Mouse (Mus musculus) spleen, adult 2 months (tissue): ENCODE data around the gene Lpar1. TPM values are rescaled to one million over a fixed set of nuclear protein-coding genes. Genes with fewer than 3 reads are reported as not detected.

Source experiments
- DNase-seq, 2 experiments: peaks; one replicate each; pipeline versions ENCODE4 v3.0.0 to v3.0.0-alpha.2; 2012 to 2021; ENCODE audit warnings: low spot score in 2 of 2, low read depth in 1 of 2
- H3K27ac ChIP-seq: fragments of 200-500 bp; 2 replicates; pipeline ENCODE4 v1.5.1; 2012; ENCODE audit warnings: low read length, inconsistent platforms; ENCODE audit not compliant: insufficient read depth
- H3K27me3 ChIP-seq: fragments of 200-500 bp; 2 replicates; pipeline ENCODE4 v1.6.1; 2012; ENCODE audit warnings: mild to moderate bottlenecking, moderate library complexity, low read length, inconsistent platforms; ENCODE audit not compliant: control insufficient read depth, insufficient read depth
- H3K36me3 ChIP-seq: fragments of 200-500 bp; 2 replicates; pipeline ENCODE4 v1.6.1; 2012; ENCODE audit warnings: mild to moderate bottlenecking, low read length, inconsistent platforms; ENCODE audit not compliant: control insufficient read depth, insufficient read depth
- H3K4me1 ChIP-seq: fragments of 200-500 bp; 2 replicates; pipeline ENCODE4 v1.6.1; 2011; ENCODE audit warnings: inconsistent platforms; ENCODE audit not compliant: control insufficient read depth, insufficient read depth, insufficient read length
- H3K4me3 ChIP-seq: fragments of 200-500 bp; 2 replicates; pipeline ENCODE4 v1.5.1; 2011; ENCODE audit warnings: mild to moderate bottlenecking, inconsistent platforms; ENCODE audit not compliant: insufficient read depth, insufficient read length; ENCODE audit errors: extremely low read depth
- CTCF ChIP-seq: fragments of 200-500 bp; IDR thresholded peaks from 2 replicates; pipeline ENCODE4 v1.5.1; 2011; ENCODE audit warnings: mild to moderate bottlenecking, inconsistent platforms; ENCODE audit not compliant: insufficient read depth, insufficient read length, insufficient replicate concordance; ENCODE audit errors: extremely low read depth
- POLR2A ChIP-seq: fragments of 200-500 bp; IDR thresholded peaks from 2 replicates; pipeline ENCODE4 v1.6.1; 2011; ENCODE audit warnings: low read depth, low read length, inconsistent platforms
- WGBS: fragments of 180-500 bp; shearing (Covaris S2); methylation state at CpG from one replicate; pipeline ENCODE4 v1.1.7; 2018; 5-methylcytosine and 5-hydroxymethylcytosine counted together
- polyA plus RNA-seq: library from polyadenylated mRNA; depleted of rRNA; stranded (reverse); fragments of >200 nt; gene quantifications from 2 replicates; pipeline ENCODE4 v1.2.3, GENCODE M21; 2012

Lpar1 gene
- polyA plus RNA-seq, 1 experiment, result 19.7 TPM

- Histone ChIP-seq H3K4me1 (no peaks in the 10 kb centered on the region; the same call in 1 of the 2 replicates), H3K27me3 (no peaks in the 10 kb centered on the region), H3K4me3 (no peak overlapping the region), H3K36me3 (no peaks in the 10 kb centered on the region), H3K27ac (no peak overlapping the region)
- TF ChIP-seq POLR2A (no peak), CTCF (no peak)
- WGBS, result 81% methylated on average over 3 of the region's 3 CpGs
- no peak for DNase-seq
Measured at GRCm38 (mm10) chr4:58511554-58511953, 42.1 kb downstream of the Lpar1 start.

- WGBS, result 88% methylated on average over 7 of the region's 7 CpGs
- no peak overlapping the region for H3K27ac ChIP-seq
- no peaks in the 10 kb centered on the region for H3K36me3 ChIP-seq
- DNase-seq, result no peak
- TF ChIP-seq CTCF, result no peak
- no peak for TF ChIP-seq POLR2A
- H3K4me1 ChIP-seq, result no peaks in the 10 kb centered on the region; the same call in 1 of the 2 replicates
- no peaks in the 10 kb centered on the region for H3K27me3 ChIP-seq
- H3K4me3 ChIP-seq, result no peak overlapping the region
Measured at GRCm38 (mm10) chr4:58508833-58509232, 44.9 kb downstream of the Lpar1 start.

DNA sequence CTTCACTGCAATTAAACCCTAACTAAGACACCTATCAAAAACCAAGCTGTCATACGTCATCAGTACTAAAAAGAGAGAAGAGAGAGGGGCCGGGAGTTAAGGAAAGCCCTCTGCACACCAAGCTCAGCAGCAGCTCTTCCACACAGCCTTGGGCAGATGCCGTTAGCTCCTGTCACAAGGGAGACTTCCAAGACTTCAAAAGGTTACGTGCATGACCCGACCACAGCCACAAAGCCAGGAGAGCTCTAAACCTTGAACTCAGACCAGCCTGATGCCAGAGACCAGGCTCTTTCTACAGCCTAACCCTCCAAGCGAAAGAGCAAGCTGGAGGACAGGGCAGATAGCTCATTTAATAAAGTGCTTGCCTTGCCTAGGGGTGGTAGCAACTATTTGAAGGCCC, 46.2 kb downstream of the Lpar1 start:
- WGBS, result 92% methylated on average over 6 of the region's 6 CpGs
- TF ChIP-seq POLR2A (no peak), CTCF (no peak)
- no peaks in the 10 kb centered on the region for H3K27me3 ChIP-seq

GRCm38 (mm10) chr4:58506539-58507527, 46.9 kb downstream of the Lpar1 start:
- H3K36me3 ChIP-seq, result no peaks in the 10 kb centered on the region
- 83% methylated on average over 4 of the region's 4 CpGs for WGBS
- no peaks in the 10 kb centered on the region for H3K27me3 ChIP-seq
- no peak for DNase-seq
- H3K4me3 ChIP-seq, result no peak overlapping the region
- TF ChIP-seq POLR2A (no peak), CTCF (no peak)
- H3K4me1 ChIP-seq, result no peaks in the 10 kb centered on the region; the same call in 1 of the 2 replicates
- no peak overlapping the region for H3K27ac ChIP-seq

More for the DNA sequence above, 46.2 kb downstream of the Lpar1 start:
- no peak for DNase-seq
- Histone ChIP-seq H3K27ac (no peak overlapping the region), H3K4me3 (no peak overlapping the region), H3K4me1 (no peaks in the 10 kb centered on the region; the same call in 1 of the 2 replicates), H3K36me3 (no peaks in the 10 kb centered on the region)

GRCm38 (mm10) chr4:58504250-58504649, 49.4 kb downstream of the Lpar1 start:
- TF ChIP-seq CTCF (no peak), POLR2A (no peak)
- WGBS, result 95% methylated on average over 2 of the region's 2 CpGs
- Histone ChIP-seq H3K4me3 (no peak overlapping the region), H3K27me3 (no peaks in the 10 kb centered on the region), H3K36me3 (no peaks in the 10 kb centered on the region), H3K4me1 (no peaks in the 10 kb centered on the region; the same call in 1 of the 2 replicates), H3K27ac (no peak overlapping the region)
- DNase-seq, result no peak

DNA sequence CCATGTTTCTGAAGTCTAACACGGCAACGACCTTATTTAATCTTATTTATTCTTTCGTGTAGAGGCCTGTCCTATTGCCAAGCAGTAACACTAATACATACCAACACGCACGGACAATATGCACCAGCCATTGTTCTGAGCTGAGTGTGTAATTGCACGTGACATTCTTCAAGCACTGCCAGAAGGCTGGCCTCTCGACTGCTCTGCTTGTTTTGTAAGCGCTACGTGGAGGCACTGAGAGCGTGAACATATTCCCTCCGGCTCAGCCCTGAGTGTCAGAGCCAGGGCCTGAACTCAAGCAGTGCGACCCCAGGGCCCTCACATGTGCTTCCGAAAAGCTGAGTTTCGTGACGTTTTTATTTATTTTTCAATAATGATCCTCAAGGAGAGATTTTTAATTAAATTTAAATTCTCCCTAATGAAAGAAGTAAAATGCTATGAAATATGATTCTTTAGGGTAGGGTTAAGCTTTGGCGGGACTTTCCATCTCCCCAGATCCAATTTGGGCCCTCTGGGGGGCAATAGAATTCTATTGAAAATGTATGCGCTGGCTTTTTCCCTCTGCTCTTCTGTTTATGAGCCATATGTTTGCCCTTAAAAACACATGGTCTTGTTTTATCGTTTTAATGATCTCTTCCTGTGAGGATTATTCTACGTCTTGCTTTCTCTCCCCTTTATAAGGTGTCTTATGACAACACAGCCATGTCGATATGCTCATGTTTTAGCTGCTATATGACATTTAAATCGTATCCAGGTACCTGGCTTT, 52.5 kb downstream of the Lpar1 start:
- DNase-seq, result no peak
- Histone ChIP-seq H3K4me1 (no peaks in the 10 kb centered on the region), H3K27ac (no peak overlapping the region), H3K4me3 (no peak overlapping the region), H3K27me3 (no peaks in the 10 kb centered on the region), H3K36me3 (no peaks in the 10 kb centered on the region)
- TF ChIP-seq POLR2A, result no peak
- no peak for TF ChIP-seq CTCF
- 92% methylated on average over 21 of the region's 21 CpGs for WGBS
